Mouse (Mus musculus): ENCODE measurements around the gene Acads. TPM values are rescaled to one million over a fixed set of nuclear protein-coding genes. Genes with fewer than 3 reads are reported as not detected.
"Not testable (repeated sequence)": the region's sequence is repeated elsewhere in the genome, so short reads cannot be mapped to it uniquely, and the experiment has no call there.

Acads gene
- 181 and 197 TPM in 2 replicates for total RNA-seq (2021)
- long read RNA-seq, transcript Acads-201 (10 exons, 1,870 nt): major isoform, 343 of 401 reads
- long read RNA-seq, partial matches to known transcripts: 16 of 401 reads
- long read RNA-seq, other reads (novel, unspliced or antisense): 42 of 401 reads

DNA sequence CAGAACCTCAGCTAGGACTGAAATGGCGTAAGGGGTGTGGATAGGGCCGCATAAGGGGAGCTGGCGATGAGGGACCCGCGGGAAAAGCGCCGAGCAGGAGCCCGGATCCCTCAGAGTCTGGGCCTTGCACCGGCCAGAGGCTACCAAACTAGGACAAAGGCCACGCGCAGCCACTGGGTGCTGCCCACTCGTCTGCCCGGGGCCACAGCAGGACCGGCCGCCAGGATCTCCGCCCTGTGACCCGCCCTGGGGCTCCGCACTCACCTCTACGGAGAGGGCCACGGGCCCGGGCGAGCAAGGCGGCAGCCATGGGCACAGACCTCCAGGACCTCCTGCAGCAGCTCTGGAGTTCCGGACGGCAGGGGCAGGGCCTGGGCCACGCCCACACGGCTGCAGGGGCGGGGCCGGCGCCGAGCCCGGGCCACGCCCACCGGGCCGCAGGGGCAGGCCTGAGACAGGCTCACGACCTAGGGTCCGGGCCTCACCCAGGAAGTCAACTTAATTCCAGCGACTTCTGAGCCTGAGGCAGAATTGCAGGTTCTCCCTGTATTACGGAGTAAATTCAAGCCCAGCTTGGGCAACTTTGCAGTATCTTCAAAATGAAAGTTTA is at the start of gene Acads:
TSS of gene Acads (minus strand) at position 386 of the 610 bp plus-strand sequence.
- peak; percentile 87 for DNase-seq

DNA sequence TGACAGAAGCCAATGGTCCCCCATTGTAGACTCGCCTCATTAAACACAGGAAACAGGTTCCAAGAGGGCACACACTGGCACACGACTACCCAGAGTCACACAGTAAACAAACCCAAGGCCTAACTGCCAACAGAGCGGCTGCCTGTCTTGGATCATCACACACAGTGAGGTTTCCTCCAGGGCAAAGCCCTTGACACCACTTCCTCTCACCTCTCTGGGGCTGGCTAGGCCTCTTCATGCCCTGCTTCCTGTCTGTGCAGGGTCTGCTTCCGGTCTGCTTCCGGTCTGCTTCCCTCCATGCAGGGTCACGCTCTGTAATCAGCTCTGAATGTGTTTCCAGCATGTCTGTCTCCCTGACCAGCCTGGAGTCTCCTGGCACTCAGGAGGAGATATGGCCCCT is 48.2 kb upstream of the Acads start:
- no peak for DNase-seq

DNA sequence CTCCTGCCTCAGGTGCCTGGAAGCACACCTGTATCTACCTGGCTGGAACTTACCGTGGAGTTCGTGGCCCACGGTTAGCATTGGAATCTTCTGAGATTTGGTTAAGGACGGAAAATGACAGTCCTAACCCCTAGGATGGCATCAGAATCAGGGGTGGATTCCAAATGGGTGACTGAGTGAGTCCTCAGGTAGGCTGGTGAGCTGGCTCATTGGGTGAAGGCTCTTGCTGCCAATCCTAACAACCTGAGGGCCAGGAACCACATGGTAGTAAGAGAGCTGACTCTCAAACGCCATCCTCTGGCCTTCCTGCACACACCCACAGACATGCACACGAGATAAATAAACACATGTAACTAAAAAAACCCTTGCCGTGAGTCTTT is 47.7 kb upstream of the Acads start:
- DNase-seq: no peak

DNA sequence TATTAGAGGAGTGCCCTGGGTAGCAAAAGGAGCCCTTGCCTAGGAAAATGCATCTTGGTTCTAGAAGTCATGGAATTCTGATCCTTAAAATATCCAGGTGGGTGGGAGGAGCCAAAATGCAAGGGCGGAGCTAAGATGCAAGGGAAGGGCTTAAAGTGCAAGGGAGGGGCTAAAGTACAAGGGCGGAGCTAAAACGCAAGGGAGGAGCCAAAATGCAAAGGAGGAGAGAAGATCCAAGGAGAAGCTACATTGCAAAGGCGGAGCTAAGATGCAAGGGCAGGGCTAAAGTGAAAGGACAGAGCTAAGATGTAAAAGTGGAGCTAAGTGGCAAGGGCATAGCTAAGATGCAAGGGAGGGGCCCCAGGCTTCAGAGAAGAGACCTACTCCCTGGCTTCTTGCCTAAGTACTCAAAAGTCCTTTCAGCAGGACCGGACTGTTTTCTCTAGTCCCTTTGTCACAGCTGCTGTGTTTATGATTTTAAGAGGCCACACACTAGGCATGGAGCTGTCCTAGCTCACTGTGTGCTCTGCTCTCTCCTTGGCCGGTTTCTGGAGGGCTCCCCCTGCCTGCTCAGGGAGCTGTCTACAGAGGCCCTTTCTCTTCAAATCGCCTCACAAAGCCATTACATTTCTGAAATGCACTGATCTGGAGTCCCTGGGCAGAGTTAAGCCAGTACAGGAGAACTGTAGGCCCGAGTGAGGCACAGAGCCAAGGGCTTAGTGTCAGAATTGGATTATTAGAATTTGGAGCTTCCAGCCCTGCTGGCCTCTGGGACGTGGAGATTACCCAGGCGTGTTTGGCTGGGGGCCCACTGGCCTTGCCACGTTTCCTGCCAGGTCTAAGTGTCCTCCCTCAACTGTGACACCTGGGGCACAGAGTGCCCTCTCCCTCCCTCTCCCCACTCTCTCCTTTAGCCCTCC is 47.0 kb upstream of the Acads start:
- DNase-seq: peak; percentile 33

DNA sequence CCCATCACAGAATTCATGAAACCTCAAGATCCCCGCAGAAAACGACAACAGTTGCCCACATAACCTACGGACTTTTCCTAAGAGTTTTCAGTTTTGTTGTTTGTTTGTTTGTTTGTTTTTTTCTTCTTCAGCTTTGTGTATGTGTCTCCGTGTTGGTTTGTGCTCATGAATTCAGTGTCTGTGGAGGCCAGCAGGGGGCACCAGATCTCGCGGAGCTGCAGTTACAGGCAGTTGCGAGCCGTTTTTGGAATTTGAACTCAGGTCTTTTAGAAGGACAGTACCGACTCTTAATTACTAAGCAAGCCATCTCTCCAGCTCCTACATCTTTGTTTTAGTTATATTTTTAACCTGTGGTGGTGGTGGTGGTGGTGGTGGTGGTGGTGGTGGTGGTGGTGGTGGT is 46.2 kb upstream of the Acads start:
- peak; percentile 36 for DNase-seq

DNA sequence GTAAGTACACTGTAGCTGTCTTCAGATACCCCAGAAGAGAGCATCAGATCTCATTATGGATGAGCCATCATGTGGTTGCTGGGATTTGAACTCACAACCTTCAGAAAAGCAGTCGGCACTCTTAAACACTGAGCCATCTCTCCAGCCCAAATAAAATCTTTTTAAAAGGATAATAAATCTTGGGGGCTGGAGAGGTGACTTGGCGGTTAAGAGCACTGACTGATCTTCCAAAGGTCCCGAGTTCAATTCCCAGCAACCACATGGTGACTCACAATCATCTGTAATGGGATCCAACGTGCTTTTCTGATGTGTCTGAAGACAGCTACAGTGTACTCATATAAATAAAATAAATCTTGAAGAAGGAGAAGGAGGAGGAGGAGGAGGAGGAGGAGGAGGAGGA is 45.3 kb upstream of the Acads start:
- DNase-seq: not testable (repeated sequence)

DNA sequence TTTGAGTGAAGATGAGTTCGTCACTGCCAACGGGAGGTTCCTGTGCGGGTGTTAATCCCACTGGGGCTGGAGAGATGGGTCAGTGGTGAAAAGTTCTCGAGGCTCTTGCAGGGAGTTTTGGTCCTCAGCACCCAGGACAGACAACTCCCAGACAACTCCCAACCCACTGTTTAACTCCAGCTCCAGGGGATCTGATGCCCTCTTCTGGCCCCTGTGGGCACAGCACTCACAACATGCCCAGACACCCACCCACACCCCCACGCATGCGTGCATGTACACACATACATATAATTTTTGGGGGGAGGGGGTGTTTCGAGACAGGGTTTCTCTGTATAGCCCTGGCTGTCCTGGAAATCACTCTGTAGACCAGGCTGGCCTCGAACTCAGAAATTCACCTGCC is 44.4 kb upstream of the Acads start:
- peak; percentile 67 for DNase-seq

DNA sequence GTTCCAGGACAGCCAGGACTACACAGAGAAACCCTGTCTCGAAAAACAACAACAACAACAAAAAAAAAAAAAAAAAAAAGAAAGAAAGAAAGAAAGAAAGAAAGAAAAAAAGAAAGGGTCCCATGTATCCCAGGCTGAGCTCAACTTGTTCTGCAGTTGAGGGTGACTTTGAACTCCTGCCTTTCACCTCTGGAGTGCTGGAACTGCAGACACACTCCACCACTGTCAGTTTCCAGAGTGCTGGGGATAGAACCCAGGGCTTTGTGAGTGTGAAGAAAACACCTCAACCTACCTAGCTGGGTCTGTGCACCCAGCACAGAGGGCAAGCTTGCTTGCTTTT is 42.8 kb upstream of the Acads start:
- not testable (repeated sequence) for DNase-seq

DNA sequence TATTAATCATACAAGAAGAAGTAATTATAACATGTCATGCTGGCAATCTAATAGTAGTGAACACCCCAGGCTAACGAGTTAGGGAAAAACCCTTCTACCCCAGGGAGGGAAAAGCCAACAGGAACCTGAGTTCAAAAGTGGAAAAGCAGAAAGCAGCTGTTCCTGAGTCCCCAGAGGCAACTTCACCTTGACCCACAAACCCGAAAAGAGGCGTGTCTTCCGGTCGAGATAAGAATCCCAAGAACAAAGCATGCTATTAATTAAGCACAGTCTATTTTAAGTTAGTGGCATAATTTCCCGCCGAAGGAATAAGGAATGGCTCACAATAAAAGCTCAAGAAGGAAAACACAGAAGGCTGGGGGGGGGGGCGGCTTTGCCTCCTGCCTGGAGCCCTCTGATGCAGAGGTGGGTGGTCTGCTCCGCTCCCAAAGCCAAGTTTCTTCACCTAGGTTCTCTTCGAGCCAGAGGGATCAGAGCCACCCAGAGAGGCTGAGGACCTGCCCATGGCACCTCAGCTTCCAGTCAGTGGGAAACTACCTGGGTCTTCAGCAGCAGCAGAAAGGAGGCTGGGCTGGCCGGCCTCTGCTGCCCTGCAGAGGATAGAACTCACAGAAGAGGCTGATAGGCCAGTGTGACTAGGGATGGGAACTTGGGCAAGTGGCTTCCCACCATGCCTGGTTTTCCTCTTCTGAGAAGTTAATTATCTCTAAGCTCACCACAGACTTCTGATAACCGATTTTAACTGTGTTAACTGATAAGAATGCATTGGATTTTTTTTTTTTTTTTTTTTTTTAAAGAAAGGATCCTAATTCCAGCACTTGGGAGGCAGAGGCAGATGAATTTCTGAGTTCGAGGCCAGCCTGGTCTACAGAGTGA is 42.2 kb upstream of the Acads start:
- no peak for DNase-seq

DNA sequence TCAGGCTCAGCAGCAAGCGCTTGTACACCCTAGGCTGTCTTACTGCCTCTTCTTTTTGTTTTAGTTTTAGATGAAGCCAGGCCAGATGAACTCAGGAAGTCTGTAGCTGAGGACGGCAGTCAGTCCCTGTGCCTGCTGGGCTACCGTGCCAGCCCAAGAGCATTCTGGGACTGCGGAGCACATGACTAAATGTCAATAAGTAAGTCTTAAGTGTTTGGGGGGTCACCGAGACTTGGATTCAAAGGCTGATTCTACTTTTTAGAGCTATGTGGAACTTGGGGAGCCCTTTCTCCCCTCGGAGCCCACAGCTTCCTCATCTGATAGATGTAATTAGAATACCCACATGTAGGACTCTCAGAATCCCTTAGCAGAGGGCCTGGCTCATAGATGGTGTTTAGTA is 41.5 kb upstream of the Acads start:
- DNase-seq: no peak

DNA sequence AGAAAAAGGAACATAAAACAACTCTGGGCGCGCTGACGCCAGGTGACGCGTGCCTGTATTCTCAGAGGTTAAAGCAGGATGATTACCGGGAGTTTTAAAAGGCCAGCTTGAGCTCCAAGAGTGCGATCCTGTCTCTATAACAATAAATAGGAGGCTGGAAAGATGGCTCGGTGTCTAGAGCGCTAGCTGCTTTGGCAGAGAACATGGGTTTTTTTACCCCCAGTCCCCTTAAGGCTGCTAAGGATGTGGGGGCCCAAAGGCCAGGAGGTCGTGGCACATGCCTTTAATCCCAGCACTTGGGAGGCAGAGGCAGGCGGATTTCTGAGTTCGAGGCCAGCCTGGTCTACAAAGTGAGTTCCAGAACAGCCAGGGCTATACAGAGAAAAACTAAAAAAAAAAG is 40.0 kb upstream of the Acads start:
- DNase-seq: no peak

DNA sequence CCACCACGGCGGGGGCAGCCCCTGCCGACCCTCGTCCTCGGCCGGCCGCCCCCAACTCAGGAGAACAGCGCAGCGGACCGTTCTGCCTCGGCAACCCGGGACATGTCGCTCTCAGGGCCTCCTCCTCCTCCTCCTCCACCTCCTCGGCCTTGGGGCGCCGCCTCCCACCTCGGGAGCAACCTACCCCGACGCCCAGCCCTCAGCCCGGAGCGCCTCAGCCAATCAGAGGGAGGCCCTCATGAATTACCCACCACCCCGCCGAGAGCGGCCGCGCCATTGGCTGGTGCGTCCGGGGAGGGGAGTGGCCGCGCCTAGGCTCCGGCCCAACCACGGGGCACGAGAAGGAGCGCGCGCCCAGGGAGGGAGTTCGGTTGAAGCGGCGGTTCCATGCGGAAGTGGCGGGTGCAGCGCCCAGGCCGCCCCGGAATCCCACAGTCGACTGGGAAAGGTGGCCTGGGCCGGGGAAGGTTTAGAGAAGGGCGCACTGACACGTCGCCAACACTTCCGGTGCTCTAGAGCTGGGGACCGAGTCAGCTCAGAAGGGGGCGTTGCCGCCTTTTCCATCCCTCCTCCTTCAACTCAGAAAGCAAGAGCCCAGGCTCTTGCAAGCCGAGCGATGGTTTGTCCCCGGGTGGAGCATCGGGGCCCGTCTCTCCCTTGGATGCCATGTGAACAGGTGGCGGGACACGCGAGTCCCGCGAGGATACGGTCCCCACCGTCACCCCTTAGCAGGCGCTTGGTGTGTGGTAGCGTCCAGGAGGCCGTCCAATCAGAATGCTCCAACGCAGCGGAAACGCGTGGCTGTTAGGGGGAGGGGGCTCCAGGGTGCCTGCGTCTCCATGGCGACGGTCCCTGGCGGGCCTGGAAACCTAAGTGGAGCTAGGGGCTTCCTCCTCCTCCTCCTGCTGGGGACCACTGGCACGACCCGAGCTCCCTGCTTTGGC is 39.2 kb upstream of the Acads start, which contains the start of gene Mlec:
TSS of gene Mlec (minus strand) at position 140 of the 944 bp plus-strand sequence.
- peak; percentile 99 for DNase-seq

DNA sequence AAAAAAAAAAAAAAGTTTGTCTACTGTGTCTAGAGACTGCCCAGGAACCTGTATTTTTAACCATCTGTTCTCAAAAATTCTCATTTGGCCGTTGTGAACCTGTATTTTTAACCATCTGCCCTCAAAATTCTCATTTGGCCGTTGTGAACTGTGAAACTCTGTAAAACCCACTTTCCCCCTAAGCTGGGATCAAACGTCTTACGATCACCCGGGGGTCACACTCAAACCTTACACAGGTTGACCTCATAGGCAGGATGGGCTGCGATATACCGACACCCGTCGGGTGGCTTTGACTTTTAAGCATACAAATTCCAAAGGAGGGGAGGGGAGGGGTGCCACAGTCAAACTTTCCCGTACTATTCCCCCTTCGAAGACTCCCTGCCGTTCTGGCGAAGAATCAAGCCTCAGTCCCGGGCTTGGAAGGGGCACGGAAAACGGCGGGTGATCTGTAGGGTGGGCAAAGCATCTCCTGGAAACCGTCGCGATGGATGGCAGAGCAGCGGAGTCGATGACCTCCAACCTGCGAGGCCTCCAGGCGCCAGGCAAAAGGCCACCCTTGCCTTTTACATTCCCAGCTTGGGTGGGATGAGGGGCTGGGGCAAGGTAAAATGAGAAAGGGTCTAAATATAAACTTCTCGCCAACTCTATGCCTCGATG is 37.9 kb upstream of the Acads start:
- no peak for DNase-seq

DNA sequence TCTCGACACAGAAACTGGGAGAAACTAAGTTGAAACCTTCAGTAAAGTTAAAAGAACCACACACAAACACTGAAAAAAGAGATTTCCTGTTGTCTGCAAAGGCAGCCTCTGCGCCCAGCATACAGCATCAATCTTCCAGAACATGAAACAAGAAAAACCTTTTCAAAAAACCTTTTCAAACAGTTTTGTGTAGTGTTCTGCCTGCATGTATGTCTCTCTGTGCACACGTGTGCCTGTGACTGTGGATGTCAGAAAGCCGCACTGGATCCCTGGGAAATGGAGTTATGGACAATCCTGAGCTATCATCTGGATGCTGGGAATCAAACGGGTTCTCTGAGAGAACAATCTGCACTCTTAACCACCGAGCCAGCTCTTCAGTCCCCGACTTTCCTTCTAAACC is 37.3 kb upstream of the Acads start:
- DNase-seq: no peak

DNA sequence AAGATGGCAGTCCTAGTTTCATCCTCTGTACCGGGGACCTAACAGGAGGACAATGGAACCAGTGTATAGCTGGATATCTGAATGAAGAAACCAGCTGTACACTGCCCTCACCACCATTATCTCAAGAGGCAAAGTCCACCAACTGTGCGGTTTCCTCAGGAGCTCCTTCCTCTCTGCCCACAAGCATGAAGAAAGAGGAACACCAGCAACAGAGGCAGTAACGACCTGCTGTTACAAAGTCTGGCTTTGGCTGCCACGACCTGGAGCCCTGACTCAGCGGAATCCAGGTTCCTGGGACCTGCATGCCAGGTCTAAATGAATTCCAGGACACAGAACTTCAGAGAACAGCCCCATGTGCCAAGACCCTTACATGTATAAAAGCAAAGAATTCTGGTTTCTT is 36.7 kb upstream of the Acads start:
- no peak for DNase-seq

DNA sequence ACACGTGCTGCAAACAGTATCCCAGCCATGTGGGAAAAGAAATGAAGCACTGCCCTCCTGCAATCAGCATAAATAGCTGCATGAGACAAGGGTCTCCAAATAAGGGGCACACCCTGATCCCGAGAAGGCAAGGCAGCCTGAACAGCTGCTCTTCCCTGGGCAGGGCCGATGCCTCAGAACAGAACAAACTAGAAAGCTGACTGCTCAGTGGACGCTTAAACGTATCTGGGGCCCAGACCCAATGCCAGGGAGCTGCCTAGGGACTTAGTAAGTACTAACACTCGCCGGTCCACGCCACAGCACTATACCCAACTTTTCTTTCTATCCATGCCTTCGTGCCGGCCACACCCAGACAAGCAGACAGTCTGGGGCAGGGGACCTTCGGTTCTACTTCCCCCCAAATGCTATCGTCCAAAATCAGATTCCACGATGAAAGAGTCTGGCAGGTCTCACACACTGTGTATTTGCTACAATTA is 36.0 kb upstream of the Acads start:
- DNase-seq: no peak

DNA sequence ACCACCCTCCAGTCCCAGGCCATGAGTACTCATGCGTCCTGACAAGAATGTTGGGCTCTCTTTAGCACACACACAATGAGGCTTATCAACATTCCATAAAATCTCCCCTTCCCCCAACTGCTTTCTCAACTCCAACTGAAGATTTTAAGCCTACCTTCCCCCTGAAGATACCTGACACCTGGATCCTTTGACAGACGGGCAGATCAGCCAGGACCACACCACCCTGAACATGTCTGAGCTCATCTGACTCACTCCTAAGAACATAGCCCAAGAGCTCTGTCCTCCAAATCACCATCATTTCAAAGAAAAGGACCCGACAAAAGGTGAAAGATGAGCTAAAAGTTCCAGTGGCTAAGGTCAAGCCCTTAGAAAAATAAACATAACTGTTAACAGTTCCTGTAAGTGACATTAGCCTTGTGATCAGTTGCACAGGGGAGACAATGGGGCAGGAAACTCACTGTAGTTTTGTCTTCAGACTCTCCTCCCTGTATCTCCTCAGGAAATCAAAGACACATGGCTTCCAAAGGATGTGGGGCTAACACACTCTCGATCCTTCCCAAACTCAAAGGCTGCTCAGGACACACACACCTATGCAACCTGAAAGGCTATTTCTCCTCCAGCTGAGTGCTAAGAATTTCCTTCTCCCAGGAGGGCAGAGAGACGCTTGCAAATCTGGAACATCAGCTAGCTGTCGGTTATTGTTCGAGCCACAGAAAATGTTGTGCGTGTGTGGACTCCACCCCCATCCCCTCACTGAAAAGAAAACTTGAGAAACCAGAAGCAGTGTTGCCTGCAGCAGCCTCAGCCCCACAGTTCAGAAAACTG is 33.2 kb upstream of the Acads start:
- DNase-seq: no peak

DNA sequence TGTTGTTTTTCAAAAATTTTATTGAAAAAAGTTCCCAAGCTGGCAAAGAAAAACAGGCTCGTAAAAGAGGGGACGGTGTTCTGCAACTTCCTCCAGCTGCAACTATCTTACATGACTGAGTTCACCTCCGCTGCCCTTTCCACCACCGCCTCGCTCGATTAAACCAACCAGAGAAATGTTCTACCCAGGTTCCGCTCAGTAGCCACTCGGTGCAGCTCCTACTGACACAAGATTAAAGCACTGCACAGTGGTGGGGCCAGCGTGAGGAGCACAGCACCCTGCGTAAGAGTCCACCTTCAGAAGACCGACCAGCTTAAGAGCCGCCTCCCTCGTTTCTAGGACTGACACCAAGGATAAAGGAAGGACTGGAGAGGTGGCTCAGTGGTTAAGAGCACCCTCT is 32.3 kb upstream of the Acads start:
- DNase-seq: no peak

DNA sequence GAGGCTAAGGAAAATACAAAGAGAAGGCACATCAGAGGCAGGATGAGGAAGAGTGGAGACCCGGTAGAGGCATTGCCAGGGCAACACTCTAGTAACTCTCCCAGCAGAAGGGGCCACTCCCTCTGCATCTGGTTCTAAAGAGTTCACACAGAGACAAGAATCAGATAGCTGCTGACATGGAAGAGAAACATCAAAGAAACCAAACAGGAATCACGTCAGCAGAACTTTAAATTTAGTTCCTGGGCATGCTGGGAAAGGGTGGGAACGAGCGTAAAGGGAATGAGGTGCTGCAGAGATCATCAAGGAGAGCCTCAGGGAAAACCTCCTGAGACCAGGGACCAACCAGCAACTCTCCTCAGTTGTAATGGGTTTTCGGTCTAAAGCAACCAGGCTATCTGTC is 31.8 kb upstream of the Acads start:
- no peak for DNase-seq

All from adrenal gland, postnatal 25 days (tissue).